In genomic region chr1:138507014-138507413, GRCm38 (mm10) we compare ENCODE assay signal across 9 mouse cellular contexts.
A peak's percentile ranks its signal among the peaks of the same experiment; 100 is the strongest.
DNase-seq lines count a peak whose midpoint lies in the region; ATAC-seq and TF ChIP-seq lines count a peak whose summit lies in the region.
"Had no signal": no experiment of that assay in that cellular context is flagged by ENCODE, and none has a peak within 500 bp of the region (broad histone marks: within the 10 kb centered on the region; RNA-seq: fewer than 3 reads in every experiment).

No protein-coding gene starts in this region.

- ATAC-seq in hindbrain, embryonic 15.5 days (ENCODE audit: low FRiP score, low read depth), result 0 out of 2 replicates have a peak, but pooled peaks have one; percentile 33
- ATAC-seq in hindbrain, embryonic 11.5 days (ENCODE audit: low FRiP score), result no peak
- peak; percentile 77; the same call in 1 of the 2 replicates for ATAC-seq in forebrain, embryonic 12.5 days (ENCODE audit: low FRiP score)

- DNase-seq in hindbrain, embryonic 11.5 days (ENCODE audit: low spot score), result no peak
- peak; percentile 26 for DNase-seq in lung, adult 2 months
- no peak for DNase-seq in embryo, embryonic 11 days
- DNase-seq in embryo, embryonic 9.5 days (ENCODE audit: extremely low spot score), result no peak
- no peak for DNase-seq in gastrocnemius, adult 8-10 months (ENCODE audit: low spot score in 2 of 2)
- DNase-seq: thymus, postnatal 36 days had no signal

- no peak overlapping the region for H3K9ac ChIP-seq in hindbrain, embryonic 15.5 days
- no peak overlapping the region for H3K9ac ChIP-seq in hindbrain, embryonic 11.5 days (ENCODE audit: low read depth, low read length)
- H3K9ac ChIP-seq in forebrain, embryonic 12.5 days, result no peak overlapping the region

- no peak for TF ChIP-seq CTCF in lung, adult 2 months (IDR thresholded peaks at IDR 0.05; ENCODE audit: insufficient read depth, low read length)
- TF ChIP-seq CTCF in olfactory bulb, adult 2 months (IDR thresholded peaks at IDR 0.05; ENCODE audit: insufficient read depth, low read depth, low read length), result no peak

- H3K27ac ChIP-seq in hindbrain, embryonic 15.5 days (replicated peaks), result no peak overlapping the region
- no peak overlapping the region for H3K27ac ChIP-seq in hindbrain, embryonic 11.5 days (ENCODE audit: low read depth, low read length)
- peak overlapping the region; percentile 63; the same call in 1 of the 2 replicates for H3K27ac ChIP-seq in forebrain, embryonic 12.5 days
- H3K27ac ChIP-seq in olfactory bulb, adult 2 months (ENCODE audit: insufficient read depth, low read depth, low read length), result peak overlapping the region; percentile 27

- H3K4me3 ChIP-seq in hindbrain, embryonic 15.5 days, result no peak overlapping the region
- no peak overlapping the region for H3K4me3 ChIP-seq in hindbrain, embryonic 11.5 days (ENCODE audit: low read depth, low read length)
- no peak overlapping the region for H3K4me3 ChIP-seq in forebrain, embryonic 12.5 days (replicated peaks)
- no peak overlapping the region for H3K4me3 ChIP-seq in lung, adult 2 months (replicated peaks; ENCODE audit: extremely low read depth, low read depth, low read length)
- no peak overlapping the region for H3K4me3 ChIP-seq in olfactory bulb, adult 2 months (ENCODE audit: insufficient read depth, low read depth, low read length)

- no peak for TF ChIP-seq POLR2A in lung, adult 2 months (IDR thresholded peaks at IDR 0.05; ENCODE audit: borderline replicate concordance, extremely low read depth, low read depth, low read length)
- no peak for TF ChIP-seq POLR2A in olfactory bulb, adult 2 months (IDR thresholded peaks at IDR 0.05; ENCODE audit: insufficient read depth, low read depth, low read length)

- H3K4me1 ChIP-seq in hindbrain, embryonic 15.5 days (replicated peaks), result peaks cover 18% of the 10 kb centered on the region
- H3K4me1 ChIP-seq in hindbrain, embryonic 11.5 days (replicated peaks; ENCODE audit: control insufficient read depth, insufficient read depth, low read length), result peaks cover 4% of the 10 kb centered on the region; the same call in 1 of the 2 replicates
- peaks cover 39% of the 10 kb centered on the region for H3K4me1 ChIP-seq in forebrain, embryonic 12.5 days
- peaks cover 10% of the 10 kb centered on the region for H3K4me1 ChIP-seq in lung, adult 2 months (ENCODE audit: control insufficient read depth, insufficient read depth, low read length)
- peaks cover 5% of the 10 kb centered on the region for H3K4me1 ChIP-seq in olfactory bulb, adult 2 months (ENCODE audit: control insufficient read depth, insufficient read depth, low read length)

- no peaks in the 10 kb centered on the region for H3K9me3 ChIP-seq in hindbrain, embryonic 15.5 days
- H3K9me3 ChIP-seq in hindbrain, embryonic 11.5 days (ENCODE audit: control insufficient read depth, low read length), result no peaks in the 10 kb centered on the region
- no peaks in the 10 kb centered on the region for H3K9me3 ChIP-seq in forebrain, embryonic 12.5 days

- no peaks in the 10 kb centered on the region for H3K27me3 ChIP-seq in hindbrain, embryonic 15.5 days
- no peaks in the 10 kb centered on the region; the same call in 1 of the 2 replicates for H3K27me3 ChIP-seq in hindbrain, embryonic 11.5 days (ENCODE audit: control insufficient read depth, insufficient read depth, low read length)
- no peaks in the 10 kb centered on the region for H3K27me3 ChIP-seq in forebrain, embryonic 12.5 days

- 30% methylated on average over 4 of the region's 4 CpGs for WGBS in hindbrain, embryonic 15.5 days
- 71% methylated on average over 4 of the region's 4 CpGs for WGBS in hindbrain, embryonic 11.5 days
- WGBS in forebrain, embryonic 12.5 days, result 27% methylated on average over 4 of the region's 4 CpGs
- 12% methylated on average over 4 of the region's 4 CpGs for WGBS in lung, adult 2 months
- 23% methylated on average over 4 of the region's 4 CpGs for WGBS in olfactory bulb, adult 2 months

- no peaks in the 10 kb centered on the region for H3K36me3 ChIP-seq in hindbrain, embryonic 15.5 days
- no peaks in the 10 kb centered on the region for H3K36me3 ChIP-seq in hindbrain, embryonic 11.5 days (ENCODE audit: control insufficient read depth, insufficient read depth, low read length)
- H3K36me3 ChIP-seq in forebrain, embryonic 12.5 days (replicated peaks), result no peaks in the 10 kb centered on the region

- no peak overlapping the region for H3K4me2 ChIP-seq in hindbrain, embryonic 15.5 days
- H3K4me2 ChIP-seq in hindbrain, embryonic 11.5 days (replicated peaks; ENCODE audit: low read depth, low read length), result no peak overlapping the region
- H3K4me2 ChIP-seq in forebrain, embryonic 12.5 days, result no peak overlapping the region

Comparison
In these comparisons a context has a peak if more than half of its experiments do, and no peak if none do; other contexts are left out.
1. H3K27ac ChIP-seq: peak in forebrain, embryonic 12.5 days (single experiment) and olfactory bulb, adult 2 months (single experiment); none in hindbrain, embryonic 15.5 days (single experiment) and hindbrain, embryonic 11.5 days (single experiment).